Comparison of ENCODE assay signal across 19 mouse cellular contexts in genomic region chrX:157801669-157802068, GRCm38 (mm10). TPM values are rescaled to one million over a fixed set of nuclear protein-coding genes. Genes with fewer than 3 reads are reported as not detected.
"Had no signal": no experiment of that assay in that cellular context is flagged by ENCODE, and none has a peak within 500 bp of the region (broad histone marks: within the 10 kb centered on the region; RNA-seq: fewer than 3 reads in every experiment).

No protein-coding gene starts in this region.

- H3K36me3 ChIP-seq: midbrain, embryonic 10.5 days; midbrain, embryonic 12.5 days; midbrain, embryonic 15.5 days; neural tube, embryonic 12.5 days had no signal

- H3K4me3 ChIP-seq: midbrain, embryonic 10.5 days; midbrain, embryonic 12.5 days; midbrain, embryonic 15.5 days; neural tube, embryonic 12.5 days had no signal

- H3K27me3 ChIP-seq: midbrain, embryonic 12.5 days; midbrain, embryonic 15.5 days; neural tube, embryonic 12.5 days had no signal

- ATAC-seq: midbrain, embryonic 15.5 days had no signal

- H3K27ac ChIP-seq: midbrain, embryonic 10.5 days; midbrain, embryonic 12.5 days; midbrain, embryonic 15.5 days; neural tube, embryonic 12.5 days had no signal

- H3K9me3 ChIP-seq: midbrain, embryonic 10.5 days; midbrain, embryonic 12.5 days; midbrain, embryonic 15.5 days; neural tube, embryonic 12.5 days had no signal

- DNase-seq: lung, adult 18-20 months; lung, embryonic 14.5 days; lung, postnatal 10 days; lung, postnatal 4 days; right cerebral cortex, postnatal 14 days; thymus, adult 18-20 months; thymus, postnatal 14 days; thymus, postnatal 36 days had no signal

- H3K4me1 ChIP-seq: midbrain, embryonic 10.5 days; midbrain, embryonic 12.5 days; midbrain, embryonic 15.5 days; neural tube, embryonic 12.5 days had no signal

RNA-seq across cellular contexts. Expression of gene Klhl34, which starts 16.6 kb away (rescaled TPM):
- total RNA-seq: megakaryocyte-erythroid progenitor cell, adult 5-6 weeks; midbrain, postnatal 0 days; monocyte, adult 5-6 weeks; neutrophil, adult 5-6 weeks had no signal
- polyA plus RNA-seq: liver, embryonic 16.5 days; spleen, adult 2 months; thymus, postnatal 0 days had no signal
